Mouse (Mus musculus) kidney, adult 2 months (tissue): ENCODE results near the gene Hunk. TPM values are rescaled to one million over a fixed set of nuclear protein-coding genes. Genes with fewer than 3 reads are reported as not detected.
A peak's percentile ranks its signal among the peaks of the same experiment; 100 is the strongest.

Experiments used
- DNase-seq: peaks from one replicate; pipeline ENCODE4 v3.0.0; 2021
- H3K27ac ChIP-seq: fragments of 200-500 bp; 2 replicates; pipeline ENCODE4 v1.5.1; 2012; ENCODE audit warnings: low read depth, low read length, control low read depth, inconsistent platforms; ENCODE audit not compliant: insufficient read depth
- H3K27me3 ChIP-seq: fragments of 200-500 bp; replicated peaks from 2 replicates; pipeline ENCODE4 v1.6.1; 2012; ENCODE audit warnings: mild to moderate bottlenecking, moderate library complexity, low read length, inconsistent platforms; ENCODE audit not compliant: control insufficient read depth, insufficient read depth
- H3K36me3 ChIP-seq: fragments of 200-500 bp; 2 replicates; pipeline ENCODE4 v1.6.1; 2012; ENCODE audit warnings: mild to moderate bottlenecking, moderate library complexity, low read length, inconsistent platforms; ENCODE audit not compliant: control insufficient read depth, insufficient read depth
- H3K4me1 ChIP-seq: fragments of 200-500 bp; 2 replicates; pipeline ENCODE4 v1.6.1; 2011; ENCODE audit warnings: low read length; ENCODE audit not compliant: control insufficient read depth, insufficient read depth
- H3K4me3 ChIP-seq: fragments of 200-500 bp; 2 replicates; pipeline ENCODE4 v1.5.1; 2011; ENCODE audit warnings: mild to moderate bottlenecking, low read depth, low read length, control low read depth; ENCODE audit not compliant: insufficient read depth
- CTCF ChIP-seq: fragments of 200-500 bp; conservative IDR thresholded peaks from 2 replicates; pipeline ENCODE4 v1.5.1; 2011; ENCODE audit warnings: low read depth, mild to moderate bottlenecking, control low read depth, low read length, moderate library complexity, mixed read lengths; ENCODE audit not compliant: insufficient read depth, insufficient read length
- POLR2A ChIP-seq: fragments of 200-500 bp; IDR thresholded peaks from one replicate; pipeline ENCODE4 v1.6.1; 2011; ENCODE audit warnings: low read depth, low read length, control low read depth
- WGBS: fragments of 180-500 bp; shearing (Covaris S2); methylation state at CpG from one replicate; pipeline ENCODE4 v1.1.7; 2018; 5-methylcytosine and 5-hydroxymethylcytosine counted together
- polyA plus RNA-seq: library from polyadenylated mRNA; depleted of rRNA; stranded (reverse); fragments of >200 nt; gene quantifications from 2 replicates; pipeline ENCODE4 v1.2.3, GENCODE M21; 2012; rRNA removed

Gene Hunk
- polyA plus RNA-seq: 2.1 and 2.3 TPM in 2 replicates

DNA sequence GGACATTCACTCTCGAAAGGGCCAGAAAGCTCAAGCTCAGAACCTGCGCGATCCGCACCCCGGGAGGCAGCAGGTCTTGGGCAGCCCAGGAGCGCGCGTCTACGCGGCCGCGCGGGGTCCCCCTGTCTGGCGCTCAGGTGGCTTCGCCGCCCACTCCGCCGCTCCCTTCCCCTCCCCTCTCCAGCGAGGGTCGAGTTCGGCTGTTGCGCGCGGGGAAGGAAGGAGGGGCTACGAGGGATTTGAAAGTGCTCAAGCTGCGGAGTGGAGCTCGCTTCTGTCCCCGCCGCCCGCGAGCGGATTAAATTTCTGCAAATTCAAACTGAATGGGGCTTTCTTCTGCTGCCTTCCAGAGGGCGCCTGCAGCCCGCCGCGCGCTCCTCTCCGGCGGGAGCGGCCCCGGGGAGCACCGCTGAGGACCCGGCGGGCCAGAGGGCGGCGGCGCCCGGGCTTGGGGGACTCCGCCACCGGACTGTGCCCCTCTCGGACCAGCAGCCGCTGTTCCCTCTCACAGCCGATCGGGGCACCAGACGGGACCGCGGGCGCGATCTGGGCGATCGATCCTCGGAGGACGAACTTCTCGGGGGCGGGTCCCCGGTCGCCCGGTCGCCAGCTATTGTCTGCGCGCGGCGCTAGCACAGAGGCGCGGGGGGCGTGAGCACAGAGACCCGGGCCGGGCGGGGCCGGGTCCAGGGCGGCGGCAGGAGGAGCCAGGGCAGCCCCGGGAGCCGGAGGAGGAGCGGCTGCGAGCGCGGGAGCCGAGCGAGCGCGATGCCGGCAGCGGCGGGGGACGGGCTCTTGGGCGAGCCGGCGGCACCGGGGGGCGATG is at the start of gene Hunk:
Gene Hunk (plus strand): TSS at position 326 of the 826 bp plus-strand sequence.
- Histone ChIP-seq H3K27ac (peak within 1 kb of the TSS; percentile 56; the same call in 1 of the 2 replicates), H3K27me3 (no peaks in the 10 kb centered on the region), H3K4me1 (peaks cover 14% of the 10 kb centered on the region), H3K36me3 (no peaks in the 10 kb centered on the region), H3K4me3 (peak within 1 kb of the TSS; percentile 66)
- DNase-seq: peak; percentile 63
- TF ChIP-seq CTCF: no peak
- TF ChIP-seq POLR2A: no peak
- under 1% methylated on average over 99 of the region's 101 CpGs for WGBS

DNA sequence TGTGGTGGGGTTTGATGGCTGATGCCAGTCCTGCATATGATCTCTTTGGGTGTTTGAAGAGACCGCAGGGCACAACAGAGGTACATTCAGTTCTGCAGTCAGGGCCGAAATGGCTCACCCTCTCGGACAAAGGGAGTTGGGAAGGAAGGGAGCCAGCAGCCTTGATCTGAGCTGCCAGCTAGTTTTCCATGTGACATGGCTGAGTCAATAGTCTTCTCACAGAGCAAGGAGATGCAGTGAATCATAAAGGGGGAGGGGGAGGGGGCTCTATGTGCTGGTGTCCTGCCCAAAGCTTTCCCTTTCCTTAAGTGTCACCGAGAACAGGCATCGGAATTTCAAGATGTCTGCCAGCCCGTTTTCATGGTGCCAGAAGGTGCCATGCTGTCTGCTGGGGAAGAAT is 46.8 kb upstream of the Hunk start:
- Histone ChIP-seq H3K36me3 (no peaks in the 10 kb centered on the region), H3K4me1 (no peaks in the 10 kb centered on the region), H3K27me3 (no peaks in the 10 kb centered on the region), H3K27ac (no peak overlapping the region), H3K4me3 (no peak overlapping the region)
- DNase-seq: no peak
- no peak for TF ChIP-seq CTCF
- no peak for TF ChIP-seq POLR2A
- WGBS: 87% methylated on average over 6 of the region's 6 CpGs

DNA sequence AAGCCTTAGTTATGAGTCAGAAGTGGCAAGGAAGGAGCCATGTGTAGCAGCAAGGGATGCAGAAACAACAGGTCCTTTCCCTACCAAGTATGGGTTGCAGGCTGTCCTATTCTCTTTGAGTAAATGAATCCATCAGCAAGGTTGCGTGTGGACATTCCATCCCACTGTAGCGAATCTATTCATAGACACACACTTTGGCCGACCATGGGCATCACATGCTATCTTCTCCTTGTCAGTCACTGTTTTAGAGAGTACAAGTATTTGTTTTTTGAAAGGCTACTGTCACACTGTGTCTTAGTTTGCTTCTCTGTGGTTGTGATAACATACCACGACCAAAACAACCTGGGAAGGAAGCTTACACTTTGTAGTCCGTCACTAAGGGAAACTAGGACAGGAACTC is 44.7 kb upstream of the Hunk start:
- Histone ChIP-seq H3K27ac (no peak overlapping the region), H3K27me3 (no peaks in the 10 kb centered on the region), H3K4me1 (no peaks in the 10 kb centered on the region), H3K36me3 (no peaks in the 10 kb centered on the region), H3K4me3 (no peak overlapping the region)
- no peak for DNase-seq
- WGBS: 92% methylated on average over 5 of the region's 5 CpGs
- no peak for TF ChIP-seq POLR2A
- TF ChIP-seq CTCF: no peak

DNA sequence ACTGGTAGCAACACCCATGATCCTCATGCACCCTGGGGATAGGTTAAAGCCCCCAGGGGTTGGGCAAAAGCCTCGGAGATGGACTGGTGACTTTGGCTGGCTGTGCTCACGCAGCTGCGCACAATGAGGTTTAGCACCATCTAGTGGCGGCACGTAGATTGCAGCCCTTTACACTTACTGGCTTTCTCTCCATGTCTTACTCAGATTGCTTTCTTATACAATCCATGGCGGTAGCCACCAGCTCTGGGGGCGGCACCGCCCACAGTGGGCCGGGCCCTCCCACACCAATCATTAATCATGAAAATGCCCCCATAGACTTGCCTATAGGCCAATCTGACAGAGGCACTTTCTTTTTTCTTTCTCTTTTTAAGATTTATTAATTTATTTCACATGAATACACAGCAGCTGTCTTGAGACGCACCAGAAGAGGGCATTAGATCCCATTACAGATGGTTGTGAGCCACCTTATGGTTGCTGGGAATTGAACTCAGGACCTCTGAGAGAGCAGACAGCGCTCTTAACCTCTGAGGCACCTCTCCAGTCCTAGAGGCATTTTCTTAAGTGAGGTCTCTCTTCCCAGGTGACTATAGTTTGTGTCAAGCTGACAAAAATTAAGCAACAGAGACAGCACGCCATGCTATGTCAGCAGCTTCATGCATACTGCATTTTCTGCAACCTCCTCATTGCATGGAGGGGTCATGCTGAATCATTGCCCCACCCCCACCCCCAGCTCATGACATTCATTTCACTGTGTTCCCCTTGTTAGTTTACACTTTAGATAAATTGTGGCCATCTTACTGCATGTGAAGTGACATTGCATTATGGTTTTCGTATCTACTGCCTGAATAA is 35.9 kb upstream of the Hunk start:
- no peak overlapping the region for H3K4me3 ChIP-seq
- WGBS: 28% methylated on average over 13 of the region's 13 CpGs
- TF ChIP-seq CTCF (peak; percentile 27), POLR2A (no peak)
- no peak overlapping the region for H3K27ac ChIP-seq
- no peaks in the 10 kb centered on the region for H3K27me3 ChIP-seq
- peak; percentile 73 for DNase-seq
- H3K36me3 ChIP-seq: no peaks in the 10 kb centered on the region
- H3K4me1 ChIP-seq: no peaks in the 10 kb centered on the region

DNA sequence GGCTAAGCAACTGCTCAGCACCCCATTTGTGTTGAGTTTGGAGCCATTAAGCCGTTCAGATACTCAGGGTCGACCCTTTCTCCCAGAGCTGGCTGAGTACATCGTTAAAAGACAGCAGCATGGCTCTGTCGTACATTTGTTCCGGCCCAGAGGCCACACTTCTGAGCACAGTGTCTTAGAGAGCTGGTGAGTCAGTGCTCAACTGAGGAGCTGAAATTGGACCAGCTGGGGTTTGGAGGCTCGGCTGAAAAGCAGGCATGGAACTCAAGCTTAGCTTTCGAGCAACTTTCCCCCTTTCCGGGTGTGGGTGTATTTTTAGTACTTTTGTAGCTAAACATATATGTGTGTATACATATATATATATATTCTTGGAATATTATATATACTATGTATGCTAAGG is 34.1 kb upstream of the Hunk start:
- no peaks in the 10 kb centered on the region for H3K4me1 ChIP-seq
- no peaks in the 10 kb centered on the region for H3K36me3 ChIP-seq
- no peak overlapping the region for H3K27ac ChIP-seq
- no peak overlapping the region for H3K4me3 ChIP-seq
- H3K27me3 ChIP-seq: no peaks in the 10 kb centered on the region
- TF ChIP-seq CTCF: no peak
- TF ChIP-seq POLR2A: no peak
- WGBS: 36% methylated on average over 8 of the region's 8 CpGs
- no peak for DNase-seq

DNA sequence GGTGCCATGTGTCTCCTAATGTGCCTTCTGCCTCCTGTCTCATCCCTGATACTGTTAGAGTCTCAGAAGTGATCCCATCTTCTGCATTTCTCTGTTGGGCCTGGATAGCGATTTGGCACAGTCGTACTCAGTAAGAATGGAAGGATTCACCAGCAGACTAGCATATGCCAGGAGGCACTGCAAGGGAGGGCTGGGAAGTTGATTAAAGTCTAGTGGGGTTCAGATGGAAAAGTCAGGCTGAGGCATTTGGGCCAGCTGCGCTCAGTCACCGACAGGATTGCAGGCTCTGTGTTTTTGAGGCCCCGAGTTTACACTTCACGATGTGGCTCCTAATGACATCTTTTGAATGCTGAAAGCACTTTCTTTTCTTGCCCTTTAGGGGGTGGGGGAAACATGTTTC is 33.1 kb upstream of the Hunk start:
- Histone ChIP-seq H3K4me3 (no peak overlapping the region), H3K36me3 (no peaks in the 10 kb centered on the region), H3K27me3 (no peaks in the 10 kb centered on the region), H3K4me1 (no peaks in the 10 kb centered on the region), H3K27ac (no peak overlapping the region)
- 70% methylated on average over 6 of the region's 6 CpGs for WGBS
- TF ChIP-seq POLR2A: no peak
- no peak for TF ChIP-seq CTCF
- DNase-seq: no peak

DNA sequence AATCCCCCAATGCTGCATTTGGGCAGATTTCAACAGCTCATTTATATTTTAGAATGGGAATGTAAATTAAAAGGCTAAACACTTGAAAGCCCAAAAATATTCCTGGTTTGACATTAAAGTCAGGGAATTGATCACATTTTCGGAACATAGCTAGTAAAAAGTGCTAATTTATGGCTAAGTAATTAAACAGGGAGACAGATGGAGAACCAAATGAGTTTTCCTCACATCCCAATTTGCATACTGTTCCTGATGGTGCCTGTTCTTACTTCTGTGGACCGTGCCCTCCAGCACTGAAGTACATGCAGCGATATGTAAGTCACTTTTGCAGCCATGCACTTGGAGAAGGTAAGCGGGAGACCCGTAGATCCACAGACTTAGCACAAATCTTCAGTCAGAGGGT is 32.7 kb upstream of the Hunk start:
- DNase-seq: no peak
- H3K4me3 ChIP-seq: no peak overlapping the region
- no peaks in the 10 kb centered on the region for H3K36me3 ChIP-seq
- H3K4me1 ChIP-seq: no peaks in the 10 kb centered on the region
- TF ChIP-seq POLR2A (no peak), CTCF (no peak)
- WGBS: 83% methylated on average over 5 of the region's 5 CpGs
- no peak overlapping the region for H3K27ac ChIP-seq
- no peaks in the 10 kb centered on the region for H3K27me3 ChIP-seq
